Mouse (Mus musculus) ES-Bruce4 (cell line): ENCODE data around the gene Mast1. TPM values are rescaled to one million over a fixed set of nuclear protein-coding genes. Genes with fewer than 3 reads are reported as not detected.

ENCODE experiments used
- H3K27ac ChIP-seq: 2 replicates; pipeline ENCODE4 v1.5.1; 2012; ENCODE audit warnings: low read length, inconsistent platforms; ENCODE audit not compliant: insufficient read depth
- H3K27me3 ChIP-seq: 2 replicates; pipeline ENCODE4 v1.6.1; 2012; ENCODE audit warnings: mild to moderate bottlenecking, low read length, inconsistent platforms; ENCODE audit not compliant: control insufficient read depth, poor library complexity, insufficient read depth, severe bottlenecking
- H3K36me3 ChIP-seq: 2 replicates; pipeline ENCODE4 v1.6.1; 2012; ENCODE audit warnings: inconsistent platforms, mild to moderate bottlenecking, low read length, moderate library complexity; ENCODE audit not compliant: control insufficient read depth, poor library complexity, insufficient read depth, severe bottlenecking
- H3K4me1 ChIP-seq: one replicate; pipeline ENCODE4 v1.8.1; 2011; ENCODE audit warnings: low read length; ENCODE audit not compliant: control insufficient read depth, insufficient read depth
- H3K4me3 ChIP-seq: 2 replicates; pipeline ENCODE4 v1.5.1; 2011; ENCODE audit warnings: low read depth, mild to moderate bottlenecking, low read length
- H3K9ac ChIP-seq: 2 replicates; pipeline ENCODE4 v1.6.1; 2012; ENCODE audit warnings: low read depth, mild to moderate bottlenecking, inconsistent platforms; ENCODE audit not compliant: poor library complexity, severe bottlenecking
- H3K9me3 ChIP-seq: replicated peaks from 2 replicates; pipeline ENCODE4 v1.6.1; 2012; ENCODE audit warnings: mild to moderate bottlenecking, low read length, inconsistent platforms; ENCODE audit not compliant: control insufficient read depth, poor library complexity, insufficient read depth, severe bottlenecking
- CTCF ChIP-seq: IDR thresholded peaks from one replicate; pipeline ENCODE4 v1.8.1; 2011; ENCODE audit warnings: low read depth, low read length
- EP300 ChIP-seq: IDR thresholded peaks from 2 replicates; pipeline ENCODE4 v1.6.1; 2011; ENCODE audit warnings: low read depth, low read length; ENCODE audit not compliant: insufficient read depth
- POLR2A ChIP-seq: IDR thresholded peaks from one replicate; pipeline ENCODE4 v1.8.1; 2011; ENCODE audit warnings: low read length; ENCODE audit not compliant: insufficient read depth
- polyA plus RNA-seq: library from polyadenylated mRNA; stranded (reverse); fragments of >200 nt; gene quantifications from 2 replicates; pipeline ENCODE4 v1.2.4, GENCODE M21; 2011; ENCODE audit warnings: low read depth; ENCODE audit not compliant: missing spikeins, insufficient read depth, insufficient read length

Gene Mast1
- polyA plus RNA-seq, 1 experiment, result 1.5 TPM

GRCm38 (mm10) chr8:84956768-84957167 lies 19.6 kb upstream of the Mast1 start:
- Histone ChIP-seq H3K4me3 (no peak overlapping the region), H3K27me3 (no peaks in the 10 kb centered on the region), H3K9ac (no peak overlapping the region), H3K4me1 (no peaks in the 10 kb centered on the region), H3K36me3 (peaks cover 34% of the 10 kb centered on the region), H3K27ac (no peak overlapping the region), H3K9me3 (no peaks in the 10 kb centered on the region)
- TF ChIP-seq EP300, result no peak
- no peak for TF ChIP-seq POLR2A
- TF ChIP-seq CTCF, result peak; percentile 77

GRCm38 (mm10) chr8:84952612-84953255 lies 15.6 kb upstream of the Mast1 start:
- no peaks in the 10 kb centered on the region for H3K9me3 ChIP-seq
- H3K9ac ChIP-seq, result peak overlapping the region; percentile 32
- no peaks in the 10 kb centered on the region for H3K4me1 ChIP-seq
- H3K27ac ChIP-seq, result 0 out of 2 replicates have a peak overlapping the region, but pooled peaks have one; percentile 9
- peak overlapping the region; percentile 48 for H3K4me3 ChIP-seq
- peaks cover 6% of the 10 kb centered on the region for H3K36me3 ChIP-seq
- no peaks in the 10 kb centered on the region for H3K27me3 ChIP-seq
- TF ChIP-seq POLR2A, result no peak
- TF ChIP-seq CTCF, result no peak
- TF ChIP-seq EP300, result no peak

GRCm38 (mm10) chr8:84949753-84950152 lies 12.6 kb upstream of the Mast1 start:
- no peak overlapping the region for H3K27ac ChIP-seq
- no peaks in the 10 kb centered on the region for H3K9me3 ChIP-seq
- H3K27me3 ChIP-seq, result peaks cover 14% of the 10 kb centered on the region; the same call in 1 of the 2 replicates
- no peak overlapping the region for H3K4me3 ChIP-seq
- TF ChIP-seq EP300 (no peak), CTCF (no peak), POLR2A (no peak)
- no peak overlapping the region for H3K9ac ChIP-seq
- no peaks in the 10 kb centered on the region for H3K4me1 ChIP-seq
- no peaks in the 10 kb centered on the region for H3K36me3 ChIP-seq

GRCm38 (mm10) chr8:84947241-84947545 lies 10.0 kb upstream of the Mast1 start:
- no peak overlapping the region for H3K4me3 ChIP-seq
- H3K9ac ChIP-seq, result no peak overlapping the region
- no peaks in the 10 kb centered on the region for H3K9me3 ChIP-seq
- H3K4me1 ChIP-seq, result no peaks in the 10 kb centered on the region
- H3K27me3 ChIP-seq, result peaks cover 14% of the 10 kb centered on the region; the same call in 1 of the 2 replicates
- H3K27ac ChIP-seq, result no peak overlapping the region
- H3K36me3 ChIP-seq, result no peaks in the 10 kb centered on the region
- TF ChIP-seq POLR2A, result no peak
- TF ChIP-seq EP300, result no peak
- no peak for TF ChIP-seq CTCF

GRCm38 (mm10) chr8:84946528-84947240 lies 9.5 kb upstream of the Mast1 start, which contains the start of gene Rtbdn:
TSS of gene Rtbdn (plus strand) at chr8:84946991.
- Histone ChIP-seq H3K4me3 (peak within 1 kb of the TSS; percentile 59), H3K4me1 (no peaks in the 10 kb centered on the region), H3K9ac (peak within 1 kb of the TSS; percentile 81), H3K27me3 (peaks cover 14% of the 10 kb centered on the region; the same call in 1 of the 2 replicates), H3K36me3 (no peaks in the 10 kb centered on the region), H3K9me3 (no peaks in the 10 kb centered on the region), H3K27ac (no peak within 1 kb of the TSS)
- TF ChIP-seq EP300, result no peak
- TF ChIP-seq CTCF, result peak; percentile 68
- no peak for TF ChIP-seq POLR2A
